Mouse (Mus musculus): ENCODE measurements around the gene Med12l. TPM values are rescaled to one million over a fixed set of nuclear protein-coding genes. Genes with fewer than 3 reads are reported as not detected.
A peak's percentile ranks its signal among the peaks of the same experiment; 100 is the strongest.

Gene Med12l
- polyA plus RNA-seq, 1 experiment, result 0.01 TPM

GRCm38 (mm10) chr3:59097421-59097820 lies 91.8 kb downstream of the Med12l start:
- H3ac ChIP-seq (ENCODE audit: control insufficient read depth, insufficient read length), result no peak overlapping the region
- H3K79me2 ChIP-seq (ENCODE audit: control insufficient read depth, insufficient read depth), result no peaks in the 10 kb centered on the region
- no peak overlapping the region for H3K4me2 ChIP-seq (ENCODE audit: low read depth)
- no peak for TF ChIP-seq POLR2A (IDR thresholded peaks at IDR 0.05; ENCODE audit: insufficient read length, low read depth)
- TF ChIP-seq REST (IDR thresholded peaks at IDR 0.05; ENCODE audit: insufficient read depth, insufficient read length), result no peak
- TF ChIP-seq CEBPB (IDR thresholded peaks at IDR 0.05; ENCODE audit: insufficient read depth, poor library complexity, severe bottlenecking), result peak; percentile 43; the same call in 1 of the 2 replicates
- H3K4me3 ChIP-seq, result no peak overlapping the region
- no peaks in the 10 kb centered on the region for H3K36me3 ChIP-seq (ENCODE audit: control insufficient read depth, insufficient read depth)
- no peaks in the 10 kb centered on the region for H3K27me3 ChIP-seq (ENCODE audit: control insufficient read depth, insufficient read depth, insufficient read length)

GRCm38 (mm10) chr3:59098540-59098939 lies 92.9 kb downstream of the Med12l start:
- H3K4me3 ChIP-seq, result no peak overlapping the region
- H3K4me2 ChIP-seq (ENCODE audit: low read depth), result no peak overlapping the region
- H3ac ChIP-seq (ENCODE audit: control insufficient read depth, insufficient read length), result no peak overlapping the region
- no peak for TF ChIP-seq E2F4 (IDR thresholded peaks at IDR 0.05; ENCODE audit: insufficient read depth)
- H3K79me2 ChIP-seq (ENCODE audit: control insufficient read depth, insufficient read depth), result no peaks in the 10 kb centered on the region
- H3K36me3 ChIP-seq (ENCODE audit: control insufficient read depth, insufficient read depth), result no peaks in the 10 kb centered on the region
- no peaks in the 10 kb centered on the region for H3K27me3 ChIP-seq (ENCODE audit: control insufficient read depth, insufficient read depth, insufficient read length)

GRCm38 (mm10) chr3:59101218-59101986 lies 95.8 kb downstream of the Med12l start, which contains the start of gene Gpr171:
Gene Gpr171 (minus strand): TSS chr3:59101821.
- H3K4me2 ChIP-seq (ENCODE audit: low read depth), result no peak within 1 kb of the TSS
- no peak within 1 kb of the TSS for H3ac ChIP-seq (ENCODE audit: control insufficient read depth, insufficient read length)
- no peaks in the 10 kb centered on the region for H3K79me2 ChIP-seq (ENCODE audit: control insufficient read depth, insufficient read depth)
- no peak for TF ChIP-seq TCF3 (IDR thresholded peaks at IDR 0.05; ENCODE audit: insufficient read length, low read depth)
- no peak for TF ChIP-seq MYOG (IDR thresholded peaks at IDR 0.05; ENCODE audit: control insufficient read depth in 1 of 3, insufficient read depth in 1 of 3, insufficient read length in 2 of 3, low read depth in 2 of 3)
- no peak for TF ChIP-seq POLR2AphosphoS2 (IDR thresholded peaks at IDR 0.05; ENCODE audit: insufficient read length, low read depth)
- no peak for TF ChIP-seq CEBPB (IDR thresholded peaks at IDR 0.05; ENCODE audit: insufficient read depth, poor library complexity, severe bottlenecking)
- no peak for TF ChIP-seq E2F4 (IDR thresholded peaks at IDR 0.05; ENCODE audit: insufficient read depth)
- TF ChIP-seq SRF (IDR thresholded peaks at IDR 0.05; ENCODE audit: control insufficient read depth, insufficient read length, low read depth), result no peak
- TF ChIP-seq USF1 (IDR thresholded peaks at IDR 0.05; ENCODE audit: low read depth), result no peak
- no peak for TF ChIP-seq MYOD1 (IDR thresholded peaks at IDR 0.05; ENCODE audit: control insufficient read depth in 1 of 3, insufficient read length in 2 of 3, low read depth in 2 of 3)
- TF ChIP-seq TCF12 (IDR thresholded peaks at IDR 0.05; ENCODE audit: insufficient read depth, poor library complexity, severe bottlenecking), result no peak
- no peak for TF ChIP-seq POLR2A (IDR thresholded peaks at IDR 0.05; ENCODE audit: insufficient read length, low read depth)
- no peak for TF ChIP-seq REST (IDR thresholded peaks at IDR 0.05; ENCODE audit: insufficient read depth, insufficient read length)
- H3K27me3 ChIP-seq (ENCODE audit: control insufficient read depth, insufficient read depth, insufficient read length), result no peaks in the 10 kb centered on the region
- no peaks in the 10 kb centered on the region for H3K36me3 ChIP-seq (ENCODE audit: control insufficient read depth, insufficient read depth)
- H3K4me3 ChIP-seq, result no peak within 1 kb of the TSS

- Histone ChIP-seq H3K4me3 (no peak overlapping the region), H3K4me2 (ENCODE audit: low read depth) (no peak overlapping the region), H3ac (ENCODE audit: control insufficient read depth, insufficient read length) (no peak overlapping the region), H3K79me2 (ENCODE audit: control insufficient read depth, insufficient read depth) (no peaks in the 10 kb centered on the region), H3K27me3 (ENCODE audit: control insufficient read depth, insufficient read depth, insufficient read length) (no peaks in the 10 kb centered on the region), H3K36me3 (ENCODE audit: control insufficient read depth, insufficient read depth) (no peaks in the 10 kb centered on the region)
- TF ChIP-seq CEBPB (IDR thresholded peaks at IDR 0.05; ENCODE audit: insufficient read depth, poor library complexity, severe bottlenecking) (no peak), TCF12 (IDR thresholded peaks at IDR 0.05; ENCODE audit: insufficient read depth, poor library complexity, severe bottlenecking) (no peak), REST (IDR thresholded peaks at IDR 0.05; ENCODE audit: insufficient read depth, insufficient read length) (no peak), USF1 (IDR thresholded peaks at IDR 0.05; ENCODE audit: low read depth) (no peak), TCF3 (IDR thresholded peaks at IDR 0.05; ENCODE audit: insufficient read length, low read depth) (no peak), POLR2A (IDR thresholded peaks at IDR 0.05; ENCODE audit: insufficient read length, low read depth) (no peak), E2F4 (IDR thresholded peaks at IDR 0.05; ENCODE audit: insufficient read depth) (no peak), MYOD1 (IDR thresholded peaks at IDR 0.05; ENCODE audit: control insufficient read depth in 1 of 3, insufficient read length in 2 of 3, low read depth in 2 of 3) (no peak), POLR2AphosphoS2 (IDR thresholded peaks at IDR 0.05; ENCODE audit: insufficient read length, low read depth) (no peak), MYOG (IDR thresholded peaks at IDR 0.05; ENCODE audit: control insufficient read depth in 1 of 3, insufficient read depth in 1 of 3, insufficient read length in 2 of 3, low read depth in 2 of 3) (no peak), SRF (IDR thresholded peaks at IDR 0.05; ENCODE audit: control insufficient read depth, insufficient read length, low read depth) (no peak), MAX (IDR thresholded peaks at IDR 0.05; ENCODE audit: low read depth) (no peak)
Measured at GRCm38 (mm10) chr3:59102146-59102545, 96.5 kb downstream of the Med12l start.

GRCm38 (mm10) chr3:59104462-59104861 lies 98.8 kb downstream of the Med12l start:
- H3K79me2 ChIP-seq (ENCODE audit: control insufficient read depth, insufficient read depth), result no peaks in the 10 kb centered on the region
- no peak overlapping the region for H3K4me2 ChIP-seq (ENCODE audit: low read depth)
- no peak overlapping the region for H3ac ChIP-seq (ENCODE audit: control insufficient read depth, insufficient read length)
- no peaks in the 10 kb centered on the region for H3K27me3 ChIP-seq (ENCODE audit: control insufficient read depth, insufficient read depth, insufficient read length)
- TF ChIP-seq TCF3 (IDR thresholded peaks at IDR 0.05; ENCODE audit: insufficient read length, low read depth), result no peak
- no peak for TF ChIP-seq MAX (IDR thresholded peaks at IDR 0.05; ENCODE audit: low read depth)
- TF ChIP-seq POLR2AphosphoS2 (IDR thresholded peaks at IDR 0.05; ENCODE audit: insufficient read length, low read depth), result no peak
- TF ChIP-seq POLR2A (IDR thresholded peaks at IDR 0.05; ENCODE audit: insufficient read length, low read depth), result no peak
- TF ChIP-seq MYOD1 (IDR thresholded peaks at IDR 0.05; ENCODE audit: control insufficient read depth in 1 of 3, insufficient read length in 2 of 3, low read depth in 2 of 3), result no peak
- TF ChIP-seq SRF (IDR thresholded peaks at IDR 0.05; ENCODE audit: control insufficient read depth, insufficient read length, low read depth), result no peak
- TF ChIP-seq MYOG (IDR thresholded peaks at IDR 0.05; ENCODE audit: control insufficient read depth in 1 of 3, insufficient read depth in 1 of 3, insufficient read length in 2 of 3, low read depth in 2 of 3), result no peak
- no peak overlapping the region for H3K4me3 ChIP-seq
- no peaks in the 10 kb centered on the region for H3K36me3 ChIP-seq (ENCODE audit: control insufficient read depth, insufficient read depth)
